Mouse (Mus musculus): ENCODE measurements around the gene Dnajc9. TPM values are rescaled to one million over a fixed set of nuclear protein-coding genes. Genes with fewer than 3 reads are reported as not detected.
A peak's percentile ranks its signal among the peaks of the same experiment; 100 is the strongest.

The Dnajc9 gene
- polyA plus RNA-seq, 1 experiment: 90.4 TPM

GRCm38 (mm10) chr14:20400071-20400470 is 11.4 kb upstream of the Dnajc9 start:
- TF ChIP-seq POLR2A (IDR thresholded peaks at IDR 0.05; ENCODE audit: borderline replicate concordance, control insufficient read depth, low read depth, low read length) (no peak), CTCF (IDR thresholded peaks at IDR 0.05; ENCODE audit: control insufficient read depth, insufficient read depth, low read length) (peak; percentile 72)
- 54% methylated on average over 1 of the region's 1 CpGs for WGBS
- Histone ChIP-seq H3K27ac (ENCODE audit: control insufficient read depth, insufficient read depth, low read depth, low read length, poor library complexity) (no peak overlapping the region), H3K4me1 (ENCODE audit: control insufficient read depth, insufficient read depth, low read length) (no peaks in the 10 kb centered on the region), H3K4me3 (replicated peaks; ENCODE audit: control insufficient read depth, low read depth, low read length) (no peak overlapping the region)

GRCm38 (mm10) chr14:20398864-20399263 is 10.2 kb upstream of the Dnajc9 start:
- H3K27ac ChIP-seq (ENCODE audit: control insufficient read depth, insufficient read depth, low read depth, low read length, poor library complexity): no peak overlapping the region
- no peaks in the 10 kb centered on the region for H3K4me1 ChIP-seq (ENCODE audit: control insufficient read depth, insufficient read depth, low read length)
- 30% methylated on average over 4 of the region's 4 CpGs for WGBS
- no peak overlapping the region for H3K4me3 ChIP-seq (replicated peaks; ENCODE audit: control insufficient read depth, low read depth, low read length)
- TF ChIP-seq CTCF (IDR thresholded peaks at IDR 0.05; ENCODE audit: control insufficient read depth, insufficient read depth, low read length) (peak; percentile 60; the same call in 1 of the 2 replicates), POLR2A (IDR thresholded peaks at IDR 0.05; ENCODE audit: borderline replicate concordance, control insufficient read depth, low read depth, low read length) (no peak)

- 88% methylated on average over 9 of the region's 9 CpGs for WGBS
Observed at GRCm38 (mm10) chr14:20397220-20397619, 8.5 kb upstream of the Dnajc9 start.

GRCm38 (mm10) chr14:20393205-20393913 is 4.6 kb upstream of the Dnajc9 start, which contains the start of gene Mrps16:
Mrps16 (minus strand) TSS chr14:20393634.
- TF ChIP-seq POLR2A (IDR thresholded peaks at IDR 0.05; ENCODE audit: borderline replicate concordance, control insufficient read depth, low read depth, low read length) (peak; percentile 51), CTCF (IDR thresholded peaks at IDR 0.05; ENCODE audit: control insufficient read depth, insufficient read depth, low read length) (peak; percentile 76)
- WGBS: under 1% methylated on average over 68 of the region's 68 CpGs
- Histone ChIP-seq H3K4me3 (replicated peaks; ENCODE audit: control insufficient read depth, low read depth, low read length) (peak within 1 kb of the TSS; percentile 92), H3K27ac (ENCODE audit: control insufficient read depth, insufficient read depth, low read depth, low read length, poor library complexity) (peak within 1 kb of the TSS; percentile 95), H3K4me1 (ENCODE audit: control insufficient read depth, insufficient read depth, low read length) (no peaks in the 10 kb centered on the region)

More at GRCm38 (mm10) chr14:20397220-20397619, 8.5 kb upstream of the Dnajc9 start:
- no peak overlapping the region for H3K27ac ChIP-seq (ENCODE audit: control insufficient read depth, insufficient read depth, low read depth, low read length, poor library complexity)
- TF ChIP-seq POLR2A (IDR thresholded peaks at IDR 0.05; ENCODE audit: borderline replicate concordance, control insufficient read depth, low read depth, low read length) (no peak), CTCF (IDR thresholded peaks at IDR 0.05; ENCODE audit: control insufficient read depth, insufficient read depth, low read length) (no peak)
- no peaks in the 10 kb centered on the region for H3K4me1 ChIP-seq (ENCODE audit: control insufficient read depth, insufficient read depth, low read length)
- H3K4me3 ChIP-seq (replicated peaks; ENCODE audit: control insufficient read depth, low read depth, low read length): no peak overlapping the region

- Histone ChIP-seq H3K4me1 (ENCODE audit: control insufficient read depth, insufficient read depth, low read length) (peaks cover 2% of the 10 kb centered on the region; the same call in 1 of the 2 replicates), H3K4me3 (replicated peaks; ENCODE audit: control insufficient read depth, low read depth, low read length) (no peak overlapping the region), H3K27ac (ENCODE audit: control insufficient read depth, insufficient read depth, low read depth, low read length, poor library complexity) (no peak overlapping the region)
- no peak for TF ChIP-seq POLR2A (IDR thresholded peaks at IDR 0.05; ENCODE audit: borderline replicate concordance, control insufficient read depth, low read depth, low read length)
- TF ChIP-seq CTCF (IDR thresholded peaks at IDR 0.05; ENCODE audit: control insufficient read depth, insufficient read depth, low read length): no peak
- WGBS: 74% methylated on average over 4 of the region's 4 CpGs
Observed at GRCm38 (mm10) chr14:20392326-20392725, 3.6 kb upstream of the Dnajc9 start.

DNA sequence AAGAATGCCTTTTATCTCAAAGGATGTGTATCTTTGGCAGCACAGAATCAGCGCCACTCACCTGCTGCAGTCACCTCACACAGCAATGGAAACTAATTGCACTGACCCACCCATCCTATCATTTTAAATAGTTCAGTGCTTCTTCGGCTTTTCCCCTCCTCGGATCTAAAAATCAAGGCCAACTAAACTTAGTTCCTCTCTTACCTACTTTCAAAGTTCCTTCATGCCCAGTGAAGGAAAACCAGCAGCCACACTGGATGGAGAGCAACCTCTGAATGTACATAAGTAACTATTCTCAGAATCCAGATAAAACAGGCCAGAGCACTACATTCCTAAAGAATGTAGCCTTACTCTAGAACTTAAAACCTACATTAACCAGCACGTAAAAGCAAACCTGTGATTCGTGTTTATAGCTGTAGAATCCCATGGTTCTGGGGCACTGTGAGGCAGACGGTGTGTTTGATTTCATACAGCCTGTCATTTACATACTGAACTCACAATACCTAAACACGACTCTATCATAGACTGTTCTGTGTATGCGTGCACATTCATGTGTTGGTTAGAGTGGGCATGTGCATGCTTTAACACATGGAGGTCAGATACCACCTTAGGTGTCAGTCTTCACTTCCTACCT is 853 bp upstream of the Dnajc9 start:
- WGBS: 85% methylated on average over 8 of the region's 8 CpGs
- Histone ChIP-seq H3K4me1 (ENCODE audit: control insufficient read depth, insufficient read depth, low read length) (peaks cover 2% of the 10 kb centered on the region; the same call in 1 of the 2 replicates), H3K27ac (ENCODE audit: control insufficient read depth, insufficient read depth, low read depth, low read length, poor library complexity) (no peak overlapping the region), H3K4me3 (replicated peaks; ENCODE audit: control insufficient read depth, low read depth, low read length) (peak overlapping the region; percentile 18)
- TF ChIP-seq CTCF (IDR thresholded peaks at IDR 0.05; ENCODE audit: control insufficient read depth, insufficient read depth, low read length) (no peak), POLR2A (IDR thresholded peaks at IDR 0.05; ENCODE audit: borderline replicate concordance, control insufficient read depth, low read depth, low read length) (no peak)

DNA sequence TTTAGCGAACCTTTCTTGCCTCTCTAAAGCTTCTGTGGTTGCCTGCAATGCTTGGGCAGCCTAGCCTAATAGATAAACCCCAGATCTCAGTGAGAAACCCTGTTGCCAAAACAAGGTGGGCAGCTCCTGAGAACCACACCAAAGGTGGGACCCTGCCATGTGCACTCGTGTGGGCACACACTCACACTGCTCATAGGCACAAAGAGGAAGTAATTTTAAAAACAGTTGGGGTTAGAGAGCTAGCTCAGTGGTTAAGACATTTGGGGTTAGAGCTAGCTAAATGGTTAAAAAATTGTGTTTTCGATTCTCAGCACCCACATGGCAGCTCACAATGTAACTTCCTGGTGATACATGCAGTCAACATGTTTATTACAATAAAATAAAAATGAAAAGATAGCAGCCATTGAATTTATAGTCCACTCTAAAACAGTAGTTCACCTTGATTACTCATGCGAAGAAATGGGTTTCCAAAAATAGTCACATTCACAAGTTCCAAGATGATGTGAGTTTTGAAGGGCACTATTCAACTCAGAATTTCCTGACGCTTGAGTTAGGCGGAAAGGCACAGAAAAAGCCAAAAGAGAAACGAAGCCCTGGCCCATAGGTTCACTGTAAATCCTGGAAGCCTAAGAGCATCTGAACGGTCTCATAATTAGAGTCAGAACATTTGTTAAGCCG is 8.8 kb downstream of the Dnajc9 start:
- 52% methylated on average over 9 of the region's 9 CpGs for WGBS
- H3K4me1 ChIP-seq (ENCODE audit: control insufficient read depth, insufficient read depth, low read length): peaks cover 1% of the 10 kb centered on the region; the same call in 1 of the 2 replicates
- TF ChIP-seq POLR2A (IDR thresholded peaks at IDR 0.05; ENCODE audit: borderline replicate concordance, control insufficient read depth, low read depth, low read length): no peak
- no peak for TF ChIP-seq CTCF (IDR thresholded peaks at IDR 0.05; ENCODE audit: control insufficient read depth, insufficient read depth, low read length)
- H3K4me3 ChIP-seq (replicated peaks; ENCODE audit: control insufficient read depth, low read depth, low read length): no peak overlapping the region
- no peak overlapping the region; the same call in 1 of the 2 replicates for H3K27ac ChIP-seq (ENCODE audit: control insufficient read depth, insufficient read depth, low read depth, low read length, poor library complexity)

Measured in bone marrow, adult 2 months (tissue).